Mouse (Mus musculus) cerebellum, adult 2 months (tissue): ENCODE measurements around the gene Tmem120a.

Source experiments
- CTCF ChIP-seq: fragments of 200-500 bp; IDR thresholded peaks from 2 replicates; pipeline ENCODE4 v1.5.1; 2011; ENCODE audit warnings: low read depth, mild to moderate bottlenecking, control low read depth, low read length, moderate library complexity, borderline replicate concordance; ENCODE audit not compliant: insufficient read depth
- POLR2A ChIP-seq: fragments of 200-500 bp; IDR thresholded peaks from 2 replicates; pipeline ENCODE4 v1.6.1; 2011; ENCODE audit warnings: low read length, control low read depth, borderline replicate concordance; ENCODE audit not compliant: insufficient read depth

GRCm38 (mm10) chr5:135702190-135702589, 42.1 kb downstream of the Tmem120a start:
- no peak for TF ChIP-seq POLR2A
- TF ChIP-seq CTCF = no peak
